Mouse (Mus musculus): Measurements from ENCODE around the gene Wdr74.

GRCm38 (mm10) chr19:8788521-8788920 lies 52.9 kb downstream of the Wdr74 start:
- TF ChIP-seq CTCF (IDR thresholded peaks at IDR 0.05; ENCODE audit: low read depth, low read length) (no peak), GATA1 (IDR thresholded peaks at IDR 0.05; ENCODE audit: borderline replicate concordance, low read length) (no peak), GATA2 (IDR thresholded peaks at IDR 0.05; ENCODE audit: borderline replicate concordance, low read depth, low read length) (no peak)

Measured in G1E (cell line).